Mouse (Mus musculus) G1E-ER4 (cell line): ENCODE data around the gene Rorb. TPM values are rescaled to one million over a fixed set of nuclear protein-coding genes. Genes with fewer than 3 reads are reported as not detected.

Source experiments
- GATA1 ChIP-seq: IDR thresholded peaks from one replicate; pipeline ENCODE4 v1.8.0; 2012; ENCODE audit warnings: low read length, inconsistent platforms
- polyA plus RNA-seq: library from polyadenylated mRNA; stranded (reverse); fragments of >175 nt; gene quantifications from 2 replicates; pipeline ENCODE4 v1.2.3, GENCODE M21; 2012

Rorb gene
- not detected in 2 replicates for polyA plus RNA-seq

DNA sequence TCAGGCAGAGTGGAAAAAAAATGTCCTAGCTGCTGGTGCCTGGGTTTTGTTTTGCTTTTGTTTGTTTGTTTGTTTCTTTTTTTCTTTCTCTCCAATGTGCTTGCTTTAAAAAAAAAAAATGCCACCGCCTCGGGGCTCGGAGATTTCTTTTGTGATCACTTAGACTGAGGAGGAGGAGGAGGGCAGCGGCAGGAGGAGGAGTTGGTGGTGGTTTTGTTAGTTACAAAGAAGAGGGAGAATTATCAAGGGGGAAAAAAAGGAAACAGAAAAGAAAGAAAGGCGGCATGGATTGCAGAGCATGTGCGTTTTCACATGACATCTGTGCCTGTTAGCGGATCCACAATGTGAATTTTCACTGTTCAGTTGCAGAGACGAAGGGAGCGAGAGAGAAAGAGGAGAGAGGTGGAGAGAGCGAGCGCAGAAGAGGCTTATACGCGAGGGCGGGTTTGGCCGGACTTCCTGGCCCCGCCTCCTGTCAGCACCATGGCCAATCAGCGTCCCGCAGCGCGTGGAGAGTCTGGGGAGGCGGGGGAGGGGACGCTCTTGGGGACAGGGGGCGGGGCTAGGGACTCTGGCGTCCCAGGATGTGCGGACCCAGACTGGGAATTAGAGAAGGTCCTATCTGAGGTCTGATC is at the start of gene Rorb:
TSS of gene Rorb (minus strand) at position 404 of the 635 bp plus-strand sequence.
- TF ChIP-seq GATA1: no peak

DNA sequence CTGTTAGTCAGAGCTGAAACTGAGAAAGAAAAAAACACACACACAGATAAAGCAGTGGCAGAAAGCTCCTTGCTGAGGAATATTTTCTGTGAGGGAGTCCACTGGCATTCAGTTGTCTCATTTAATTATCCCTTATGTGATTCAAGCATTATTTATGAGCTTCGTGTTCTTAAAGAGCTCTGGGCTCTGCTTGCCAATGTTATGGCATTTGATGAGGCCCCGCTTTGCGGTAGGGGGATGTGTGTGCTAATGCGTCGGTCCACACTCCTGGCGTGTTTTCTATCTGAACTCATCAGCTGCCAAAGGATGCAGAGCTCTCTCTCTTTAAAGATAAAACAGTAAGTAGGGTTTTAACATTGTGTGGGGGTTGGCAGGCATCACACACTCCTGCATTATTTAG is 37.9 kb upstream of the Rorb start:
- no peak for TF ChIP-seq GATA1

DNA sequence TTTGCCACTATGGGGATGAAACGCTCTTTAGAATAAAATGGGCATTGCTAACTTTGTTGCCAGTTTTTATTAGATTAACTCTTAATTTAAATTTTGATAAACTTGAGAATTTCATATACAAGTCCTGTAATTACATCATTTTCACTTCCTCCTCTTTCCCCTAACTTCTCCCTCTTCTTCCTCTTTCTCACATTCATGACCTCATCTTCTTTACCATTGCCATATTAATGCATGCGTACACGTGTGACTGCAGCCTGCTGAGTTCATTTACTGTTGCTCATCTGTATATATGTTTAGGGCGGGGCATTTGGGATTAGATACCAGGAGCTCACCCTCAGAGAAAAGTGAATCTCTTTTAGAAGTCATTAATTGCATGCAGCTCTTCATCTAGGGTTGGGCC is 33.5 kb upstream of the Rorb start:
- no peak for TF ChIP-seq GATA1

DNA sequence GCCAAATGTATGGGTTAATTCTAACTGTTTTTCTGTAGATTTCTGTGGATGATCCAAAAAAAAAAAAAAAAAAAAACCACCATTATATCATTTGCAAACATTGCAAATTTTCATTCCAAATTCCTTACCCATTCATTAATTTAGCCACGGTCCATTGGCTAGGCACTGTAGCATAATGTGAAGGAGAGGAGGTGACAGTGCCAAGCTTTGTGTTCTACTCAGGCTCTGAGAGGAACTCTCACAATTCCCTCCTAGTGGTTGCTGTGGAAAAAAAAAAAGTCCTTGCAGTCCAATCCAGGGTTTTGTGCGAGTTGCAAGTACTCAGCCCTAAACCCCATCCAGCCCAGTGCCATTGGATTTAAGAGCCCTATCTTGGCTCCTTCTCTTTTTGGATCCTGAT is 25.9 kb upstream of the Rorb start:
- TF ChIP-seq GATA1: no peak

DNA sequence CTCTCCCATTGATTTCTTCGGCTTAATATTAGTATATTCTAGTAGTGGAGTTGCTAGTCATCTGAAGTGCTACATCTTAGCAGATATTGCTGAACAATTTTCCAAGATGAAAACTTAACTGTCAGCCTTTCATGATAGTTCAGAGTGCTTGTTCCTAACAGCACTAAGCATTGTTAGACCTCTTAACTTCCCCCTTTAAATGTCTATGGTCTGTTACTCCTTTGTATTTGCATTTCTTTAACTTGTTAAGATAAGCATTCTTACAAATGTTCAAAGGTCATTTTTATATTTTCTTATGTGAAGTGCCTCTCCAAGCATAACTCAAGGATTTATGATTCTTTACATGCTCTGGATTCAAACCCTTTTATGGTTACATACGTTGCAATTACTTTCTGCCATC is 24.8 kb upstream of the Rorb start:
- no peak for TF ChIP-seq GATA1

DNA sequence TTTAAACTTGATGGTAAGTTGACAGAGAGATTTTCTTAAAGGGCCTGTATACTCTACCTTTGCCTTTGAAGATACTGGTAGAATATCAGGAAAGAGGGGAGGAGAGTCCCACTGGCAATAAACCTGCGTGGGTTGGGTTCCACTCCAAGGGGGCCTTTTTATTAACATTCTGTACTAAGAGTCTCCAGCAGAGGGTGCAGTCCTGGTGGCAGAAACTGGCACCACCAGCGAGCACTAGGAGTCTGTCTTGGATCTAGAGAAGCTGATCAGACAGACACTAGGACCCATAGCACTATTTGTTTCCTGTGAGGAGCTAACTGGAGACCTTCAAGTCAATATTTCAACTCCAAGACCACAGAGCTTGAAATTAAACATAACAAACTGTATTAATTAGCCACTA is 11.3 kb upstream of the Rorb start:
- TF ChIP-seq GATA1: no peak

DNA sequence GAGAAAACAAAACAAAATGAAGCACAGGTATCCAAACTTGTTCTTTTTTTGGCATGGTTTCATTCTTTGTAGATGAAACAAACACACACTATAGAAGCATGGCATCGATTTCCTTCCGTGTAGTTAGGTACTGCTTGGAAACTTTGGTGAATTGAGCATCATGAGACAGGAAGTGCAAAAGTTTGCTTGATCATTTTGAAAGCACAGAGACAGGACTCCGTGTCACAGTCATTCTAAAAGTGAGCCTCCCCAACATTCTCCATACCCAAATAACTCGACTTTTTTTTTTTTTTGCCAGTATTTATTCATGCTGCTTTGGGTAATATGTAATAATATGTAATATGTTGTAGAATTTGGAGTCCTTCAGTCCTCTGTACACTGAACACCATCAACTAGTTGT is 1.2 kb upstream of the Rorb start:
- TF ChIP-seq GATA1: no peak

DNA sequence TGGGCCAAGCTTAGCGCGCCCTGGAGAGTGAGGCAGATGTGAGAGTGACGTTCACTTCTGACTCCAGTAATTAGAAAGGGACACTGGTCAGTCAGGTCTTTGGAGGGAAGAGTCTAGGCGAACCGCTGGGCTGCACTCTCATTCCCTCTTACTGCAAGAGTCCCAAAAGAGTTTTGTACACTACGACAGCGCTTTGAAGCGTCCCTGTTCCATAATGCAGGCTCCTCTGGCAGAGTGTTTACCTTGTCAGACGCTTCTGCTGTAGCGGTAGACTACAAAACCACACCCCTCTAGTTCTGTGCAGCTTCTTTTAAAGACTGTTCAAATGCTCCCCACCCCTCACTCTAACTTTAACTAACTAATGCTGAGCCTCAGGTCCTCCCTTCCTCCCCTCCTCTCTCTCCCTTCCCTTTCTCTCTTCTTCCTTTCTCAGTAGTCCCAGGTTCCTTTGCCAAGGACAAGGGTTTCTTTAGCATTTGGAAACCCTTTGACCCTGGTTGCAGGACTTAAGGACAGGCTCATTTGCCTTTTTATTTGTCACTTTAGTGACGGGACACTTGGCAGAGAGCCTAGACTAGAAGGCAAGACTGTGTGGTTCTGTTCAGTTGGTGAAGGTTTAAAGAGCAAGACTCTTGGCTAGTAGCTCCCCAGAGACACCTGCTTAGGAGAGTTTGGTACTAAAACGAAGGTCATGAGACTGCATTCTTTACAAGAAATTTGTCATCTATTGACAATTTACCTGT is 603 bp upstream of the Rorb start:
- TF ChIP-seq GATA1: no peak

DNA sequence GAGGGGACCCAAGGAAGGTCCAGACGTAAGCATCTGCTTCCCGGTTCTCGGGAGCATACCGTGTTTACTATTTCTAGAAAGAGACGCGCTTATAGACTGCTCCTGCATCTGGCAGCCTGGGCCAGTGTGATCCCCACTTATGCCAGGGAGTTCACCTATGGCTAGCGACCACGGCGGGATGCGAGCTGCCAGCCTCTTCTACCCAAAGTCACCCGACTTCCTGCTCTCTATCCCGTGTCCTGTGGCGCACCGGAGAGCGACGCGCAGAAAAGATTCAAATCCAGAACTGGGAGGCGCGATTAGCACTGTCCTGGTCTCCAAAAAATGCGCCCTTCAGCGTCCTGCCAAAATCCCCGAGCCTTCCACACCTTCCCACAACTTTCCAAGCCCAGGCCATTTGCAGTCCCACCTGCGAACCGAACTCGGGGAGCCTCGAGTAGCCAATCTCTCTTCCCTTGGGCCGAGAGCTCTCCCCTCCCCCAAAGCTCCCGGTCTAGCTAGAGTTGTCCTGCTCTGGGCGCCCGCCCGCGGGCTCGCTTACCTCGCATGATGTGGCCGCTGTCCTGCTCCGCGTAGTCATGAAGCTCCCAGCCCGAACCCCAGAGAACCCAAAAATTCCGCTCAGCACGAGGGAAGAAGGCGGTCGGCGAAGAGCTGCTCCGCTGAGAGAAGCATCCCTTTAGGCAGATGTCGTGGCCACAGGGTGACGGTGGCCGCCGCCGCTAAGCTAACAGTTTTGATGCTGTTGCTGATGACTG is 806 bp downstream of the Rorb start:
- TF ChIP-seq GATA1: no peak

DNA sequence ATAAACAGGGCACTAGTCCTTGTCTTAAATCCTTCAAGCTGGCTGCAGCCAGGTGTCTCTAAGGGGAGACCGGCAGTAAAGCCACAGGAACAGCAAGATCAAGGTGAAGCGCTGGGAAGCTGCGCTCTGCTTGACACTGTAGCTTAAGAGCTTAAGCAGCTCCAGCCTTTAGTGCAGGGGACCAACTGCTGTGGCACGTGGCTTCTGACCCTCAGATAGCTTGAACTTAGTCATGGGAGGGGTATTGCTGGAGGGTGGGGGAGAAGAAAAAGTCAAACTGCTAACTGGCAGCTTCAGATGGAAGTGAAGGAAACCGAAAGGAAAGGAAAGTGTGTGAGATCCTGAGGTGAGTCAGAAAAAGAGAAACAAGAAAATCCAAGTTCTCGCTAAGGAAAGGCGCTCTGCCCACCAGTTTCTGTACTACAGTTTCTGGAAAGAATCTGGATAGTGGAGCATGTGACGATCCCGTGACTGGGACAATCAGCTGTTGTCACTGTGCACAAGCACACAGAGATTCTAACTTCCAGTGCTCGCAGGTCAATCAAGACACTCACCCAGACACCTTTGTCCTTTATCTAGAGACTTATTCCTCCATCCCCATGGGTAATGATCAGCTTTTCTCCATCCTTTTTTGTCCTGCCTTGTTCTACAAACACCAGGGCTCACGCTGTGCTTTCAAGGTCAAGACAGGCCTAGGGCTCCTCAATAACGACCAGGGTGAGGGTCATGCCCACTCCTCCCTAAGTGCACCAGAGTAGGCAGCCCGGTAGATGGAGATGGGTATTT is 2.2 kb downstream of the Rorb start:
- no peak for TF ChIP-seq GATA1

DNA sequence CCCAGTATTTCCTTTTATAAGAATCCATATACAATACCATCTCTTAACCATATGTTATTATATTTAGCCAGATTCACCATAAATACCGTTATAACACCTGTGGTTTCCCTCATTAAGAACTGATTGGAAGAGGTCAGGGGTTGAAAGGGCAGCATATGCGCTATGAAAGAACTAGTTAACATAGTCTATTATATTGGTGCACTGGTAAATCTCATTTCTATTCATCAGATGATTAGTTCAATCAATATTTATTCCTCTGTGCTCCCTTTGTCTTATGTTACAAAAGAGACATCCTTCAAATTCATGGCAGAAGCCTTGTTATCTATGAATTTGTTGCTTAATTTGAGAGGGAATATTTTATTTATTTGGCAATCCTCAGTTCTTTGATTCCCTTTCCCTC is 6.4 kb downstream of the Rorb start:
- no peak for TF ChIP-seq GATA1

DNA sequence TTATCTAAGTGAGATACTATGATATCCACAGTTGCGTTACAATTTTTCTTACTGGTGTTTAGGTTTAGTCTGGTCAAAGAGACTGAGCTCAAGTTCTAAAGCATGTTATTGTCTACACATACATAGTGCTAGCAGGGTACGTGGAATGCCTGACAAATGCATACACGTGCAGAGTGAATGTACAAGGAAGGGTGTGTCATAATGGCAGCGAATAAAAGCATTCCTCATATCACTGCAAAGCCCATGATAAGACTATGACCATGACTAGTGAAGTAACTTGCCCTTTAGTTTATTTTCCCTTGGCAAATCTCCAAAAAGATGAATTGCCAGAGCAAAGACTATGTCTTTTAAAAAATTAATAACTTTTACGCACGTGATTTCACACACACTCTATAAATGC is 13.8 kb downstream of the Rorb start:
- no peak for TF ChIP-seq GATA1

DNA sequence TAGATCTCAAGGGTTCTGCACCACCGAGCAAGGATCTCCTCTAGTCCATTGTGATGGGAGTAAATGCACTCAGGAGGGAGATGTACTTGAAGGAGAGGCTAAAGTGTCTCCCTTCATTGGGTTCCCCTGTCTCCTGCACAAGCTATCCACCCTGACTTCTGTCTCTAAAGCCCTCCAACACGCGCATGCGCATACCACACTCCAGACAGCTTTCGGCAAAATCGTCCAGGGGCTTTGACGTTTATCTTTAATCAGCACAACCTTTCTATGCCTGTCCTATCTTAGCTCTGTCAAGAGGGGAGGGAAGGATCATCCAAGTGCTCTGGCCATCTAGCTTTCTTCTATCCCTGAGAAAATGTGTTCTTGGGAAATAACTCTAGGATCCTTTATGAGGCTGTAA is 21.6 kb downstream of the Rorb start:
- TF ChIP-seq GATA1: no peak

DNA sequence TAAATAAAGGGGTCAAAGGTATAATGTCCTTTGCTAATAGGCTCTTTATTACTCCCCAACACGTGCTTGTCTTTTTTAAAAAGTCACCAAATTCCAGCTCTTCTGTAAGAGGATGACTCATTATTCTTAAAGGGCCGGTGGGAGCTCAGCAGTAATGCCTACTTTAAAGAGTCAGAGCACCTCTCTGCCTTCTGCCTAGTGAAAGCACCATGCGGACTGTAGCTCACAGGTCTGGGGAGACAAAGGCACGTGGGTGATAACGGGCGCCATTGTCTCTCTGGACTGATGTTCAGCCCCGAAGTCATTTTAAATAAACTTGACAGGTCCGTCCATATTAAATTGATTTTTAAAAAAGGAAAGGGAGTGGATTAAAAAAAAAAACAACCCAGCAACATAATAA is 33.1 kb downstream of the Rorb start:
- no peak for TF ChIP-seq GATA1

DNA sequence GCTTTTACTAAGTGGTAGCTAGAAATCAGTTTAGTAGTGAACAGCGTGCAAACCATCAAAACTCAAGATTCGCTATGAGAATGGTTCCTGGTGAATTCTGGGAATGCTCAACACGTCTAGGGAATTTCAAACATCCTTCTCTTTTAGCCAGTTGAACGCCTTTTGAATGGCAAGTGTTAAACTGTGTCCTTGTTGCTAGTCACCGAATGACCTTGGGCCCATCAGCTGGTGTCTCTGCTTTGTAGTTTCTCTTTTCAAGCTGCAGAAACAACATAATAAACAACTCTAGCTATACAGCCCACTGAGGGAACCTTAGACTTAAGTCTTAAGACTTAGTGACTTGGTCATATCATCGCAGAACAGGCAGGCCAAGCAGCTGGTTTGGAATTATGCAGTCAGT is 36.2 kb downstream of the Rorb start:
- no peak for TF ChIP-seq GATA1
